Mouse (Mus musculus): ENCODE measurements around the gene Grid1. TPM values are rescaled to one million over a fixed set of nuclear protein-coding genes. Genes with fewer than 3 reads are reported as not detected.

The Grid1 gene
- polyA plus RNA-seq, 1 experiment, result 0.24 TPM

DNA sequence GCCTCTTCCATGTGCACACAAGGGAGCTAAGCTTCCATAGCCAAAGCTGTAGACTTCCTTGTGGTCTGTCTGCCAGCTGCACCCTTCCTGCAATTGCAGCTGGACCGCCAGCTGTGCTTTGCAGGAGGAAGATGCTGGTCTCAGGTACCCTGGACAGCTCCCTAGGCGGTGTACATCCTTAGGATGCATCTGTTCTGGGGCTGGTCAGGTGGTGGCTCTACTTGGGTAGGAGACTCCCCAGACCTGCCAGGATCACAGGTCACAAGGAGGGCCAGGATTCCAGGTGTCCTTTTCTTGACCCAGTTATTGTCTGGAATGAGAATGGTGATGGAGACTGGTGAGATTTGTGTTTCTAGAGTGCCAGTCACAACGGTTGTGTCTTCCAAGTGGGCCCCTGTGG, 3.6 kb upstream of the Grid1 start:
- H3K9ac ChIP-seq (ENCODE audit: low read depth, poor library complexity, severe bottlenecking), result no peak overlapping the region

DNA sequence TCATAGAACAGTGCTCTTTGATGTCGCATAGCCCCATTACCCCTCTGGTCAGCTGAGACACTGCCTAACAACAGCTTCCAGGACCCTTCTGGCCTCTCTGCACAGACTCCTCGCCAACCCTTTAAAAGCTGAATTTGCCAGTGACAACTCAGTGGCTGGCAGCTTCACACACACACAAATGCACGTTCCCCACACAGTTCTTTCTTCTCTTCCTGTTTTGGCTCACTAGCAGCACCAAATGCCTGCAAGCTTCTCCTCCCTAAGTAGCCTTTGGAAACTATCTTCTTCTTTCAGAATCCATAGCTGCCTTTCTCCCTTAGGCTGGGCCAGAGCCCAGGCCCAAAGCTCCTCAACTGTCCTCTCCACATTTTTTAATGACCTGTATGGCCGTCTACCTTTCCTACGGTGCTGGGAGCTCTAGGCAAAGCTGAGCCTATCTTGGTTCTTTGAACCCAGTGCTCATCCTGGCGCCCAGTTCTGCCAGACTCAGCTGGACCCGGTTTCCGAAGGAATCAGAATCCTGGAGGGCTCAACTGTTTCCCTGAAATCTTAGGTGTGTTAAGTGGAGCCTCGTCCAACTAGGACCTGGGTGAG, 1.4 kb upstream of the Grid1 start:
- no peak overlapping the region for H3K4me3 ChIP-seq (ENCODE audit: low read depth, low read length)
- H3K9me3 ChIP-seq (replicated peaks; ENCODE audit: control insufficient read depth, insufficient read depth, low read length, poor library complexity, severe bottlenecking), result peaks cover under 1% of the 10 kb centered on the region; the same call in 1 of the 2 replicates
- H3K4me1 ChIP-seq (ENCODE audit: control insufficient read depth, insufficient read depth, low read length), result no peaks in the 10 kb centered on the region
- H3K27ac ChIP-seq (ENCODE audit: insufficient read depth, low read length), result no peak overlapping the region
- H3K9ac ChIP-seq (ENCODE audit: low read depth, poor library complexity, severe bottlenecking), result peak overlapping the region; percentile 77; the same call in 1 of the 2 replicates
- TF ChIP-seq POLR2A (IDR thresholded peaks at IDR 0.05; ENCODE audit: insufficient read depth, low read length) (no peak), EP300 (IDR thresholded peaks at IDR 0.05; ENCODE audit: insufficient read depth, low read depth, low read length) (no peak), CTCF (IDR thresholded peaks at IDR 0.05; ENCODE audit: low read depth, low read length) (no peak)
- peaks cover 32% of the 10 kb centered on the region for H3K27me3 ChIP-seq (ENCODE audit: control insufficient read depth, insufficient read depth, low read length, poor library complexity, severe bottlenecking)
- H3K36me3 ChIP-seq (ENCODE audit: control insufficient read depth, insufficient read depth, low read length, poor library complexity, severe bottlenecking), result no peaks in the 10 kb centered on the region

More for the DNA sequence above, 3.6 kb upstream of the Grid1 start:
- TF ChIP-seq CTCF (IDR thresholded peaks at IDR 0.05; ENCODE audit: low read depth, low read length) (no peak), POLR2A (IDR thresholded peaks at IDR 0.05; ENCODE audit: insufficient read depth, low read length) (no peak), EP300 (IDR thresholded peaks at IDR 0.05; ENCODE audit: insufficient read depth, low read depth, low read length) (no peak)
- H3K9me3 ChIP-seq (replicated peaks; ENCODE audit: control insufficient read depth, insufficient read depth, low read length, poor library complexity, severe bottlenecking), result peaks cover 3% of the 10 kb centered on the region; the same call in 1 of the 2 replicates
- H3K4me1 ChIP-seq (ENCODE audit: control insufficient read depth, insufficient read depth, low read length), result no peaks in the 10 kb centered on the region
- H3K27ac ChIP-seq (ENCODE audit: insufficient read depth, low read length), result no peak overlapping the region
- no peak overlapping the region for H3K4me3 ChIP-seq (ENCODE audit: low read depth, low read length)
- H3K27me3 ChIP-seq (ENCODE audit: control insufficient read depth, insufficient read depth, low read length, poor library complexity, severe bottlenecking), result peaks cover 27% of the 10 kb centered on the region
- H3K36me3 ChIP-seq (ENCODE audit: control insufficient read depth, insufficient read depth, low read length, poor library complexity, severe bottlenecking), result no peaks in the 10 kb centered on the region

DNA sequence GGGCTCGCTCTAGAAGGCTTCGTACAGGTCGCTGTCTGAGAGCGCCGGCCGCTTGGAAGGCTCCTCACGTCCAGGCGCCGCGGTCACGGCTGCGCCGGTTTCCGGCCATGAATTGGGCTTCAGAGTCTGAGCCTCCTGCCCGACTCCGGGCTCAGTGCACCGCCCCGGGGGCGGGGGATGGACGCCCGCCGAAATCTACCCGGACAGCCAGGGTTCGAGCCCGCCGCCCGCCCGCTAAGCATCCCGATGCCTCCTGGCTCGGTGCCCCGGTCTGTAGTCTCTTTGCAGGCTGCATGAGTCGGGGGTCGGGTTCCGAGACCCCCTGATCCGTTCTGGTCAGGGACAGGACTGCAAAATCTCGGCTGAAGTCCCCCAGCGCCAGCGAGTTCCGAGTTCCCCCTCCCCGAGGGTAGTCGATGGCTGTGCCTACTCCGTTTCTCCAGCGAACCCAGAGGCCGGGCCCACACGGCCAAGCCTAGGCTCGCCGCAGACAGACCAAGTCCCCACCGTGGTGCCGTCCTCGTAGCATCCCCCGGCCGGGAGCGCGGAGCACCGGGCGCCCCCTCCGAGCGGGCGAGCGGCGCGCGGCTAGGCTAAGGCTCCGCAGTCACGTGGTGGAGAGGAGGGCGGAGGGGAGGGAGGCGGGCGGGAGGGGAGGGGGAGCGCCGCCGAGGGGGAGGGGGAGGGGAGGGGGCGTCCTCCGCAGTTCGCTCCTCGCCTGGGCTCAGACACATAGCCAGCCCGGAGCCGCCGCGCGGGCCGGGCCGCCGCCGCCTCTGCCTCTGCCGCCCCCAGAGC, 588 bp upstream of the Grid1 start:
- Histone ChIP-seq H3K4me3 (ENCODE audit: low read depth, low read length) (peak overlapping the region; percentile 81), H3K27me3 (ENCODE audit: control insufficient read depth, insufficient read depth, low read length, poor library complexity, severe bottlenecking) (peaks cover 32% of the 10 kb centered on the region), H3K36me3 (ENCODE audit: control insufficient read depth, insufficient read depth, low read length, poor library complexity, severe bottlenecking) (no peaks in the 10 kb centered on the region), H3K9me3 (replicated peaks; ENCODE audit: control insufficient read depth, insufficient read depth, low read length, poor library complexity, severe bottlenecking) (no peaks in the 10 kb centered on the region), H3K4me1 (ENCODE audit: control insufficient read depth, insufficient read depth, low read length) (no peaks in the 10 kb centered on the region), H3K27ac (ENCODE audit: insufficient read depth, low read length) (no peak overlapping the region), H3K9ac (ENCODE audit: low read depth, poor library complexity, severe bottlenecking) (peak overlapping the region; percentile 77)
- TF ChIP-seq POLR2A (IDR thresholded peaks at IDR 0.05; ENCODE audit: insufficient read depth, low read length), result no peak
- no peak for TF ChIP-seq CTCF (IDR thresholded peaks at IDR 0.05; ENCODE audit: low read depth, low read length)
- no peak for TF ChIP-seq EP300 (IDR thresholded peaks at IDR 0.05; ENCODE audit: insufficient read depth, low read depth, low read length)

DNA sequence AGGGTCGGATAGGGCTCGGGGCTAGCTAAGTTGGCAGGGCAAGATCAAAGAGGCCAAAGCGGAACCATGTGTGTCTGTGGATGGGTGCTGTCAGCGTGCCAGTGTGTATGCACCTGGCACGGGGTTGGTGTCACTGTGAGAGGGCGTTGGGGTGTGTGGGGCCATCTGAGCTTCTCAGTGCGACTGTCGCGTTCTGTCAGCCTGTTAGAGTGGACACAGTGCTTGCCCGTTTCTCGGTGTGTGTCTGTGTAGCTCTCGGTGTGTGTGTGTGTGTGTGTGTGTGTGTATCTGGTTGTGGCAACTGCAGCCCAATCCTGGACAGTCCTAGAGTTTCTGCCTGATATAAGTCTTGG, 721 bp downstream of the Grid1 start:
- no peak for TF ChIP-seq CTCF (IDR thresholded peaks at IDR 0.05; ENCODE audit: low read depth, low read length)
- TF ChIP-seq POLR2A (IDR thresholded peaks at IDR 0.05; ENCODE audit: insufficient read depth, low read length), result no peak
- no peak for TF ChIP-seq EP300 (IDR thresholded peaks at IDR 0.05; ENCODE audit: insufficient read depth, low read depth, low read length)
- Histone ChIP-seq H3K9me3 (replicated peaks; ENCODE audit: control insufficient read depth, insufficient read depth, low read length, poor library complexity, severe bottlenecking) (no peaks in the 10 kb centered on the region), H3K9ac (ENCODE audit: low read depth, poor library complexity, severe bottlenecking) (no peak overlapping the region), H3K4me1 (ENCODE audit: control insufficient read depth, insufficient read depth, low read length) (no peaks in the 10 kb centered on the region), H3K27me3 (ENCODE audit: control insufficient read depth, insufficient read depth, low read length, poor library complexity, severe bottlenecking) (peaks cover 32% of the 10 kb centered on the region), H3K27ac (ENCODE audit: insufficient read depth, low read length) (no peak overlapping the region), H3K36me3 (ENCODE audit: control insufficient read depth, insufficient read depth, low read length, poor library complexity, severe bottlenecking) (no peaks in the 10 kb centered on the region), H3K4me3 (ENCODE audit: low read depth, low read length) (peak overlapping the region; percentile 61)

DNA sequence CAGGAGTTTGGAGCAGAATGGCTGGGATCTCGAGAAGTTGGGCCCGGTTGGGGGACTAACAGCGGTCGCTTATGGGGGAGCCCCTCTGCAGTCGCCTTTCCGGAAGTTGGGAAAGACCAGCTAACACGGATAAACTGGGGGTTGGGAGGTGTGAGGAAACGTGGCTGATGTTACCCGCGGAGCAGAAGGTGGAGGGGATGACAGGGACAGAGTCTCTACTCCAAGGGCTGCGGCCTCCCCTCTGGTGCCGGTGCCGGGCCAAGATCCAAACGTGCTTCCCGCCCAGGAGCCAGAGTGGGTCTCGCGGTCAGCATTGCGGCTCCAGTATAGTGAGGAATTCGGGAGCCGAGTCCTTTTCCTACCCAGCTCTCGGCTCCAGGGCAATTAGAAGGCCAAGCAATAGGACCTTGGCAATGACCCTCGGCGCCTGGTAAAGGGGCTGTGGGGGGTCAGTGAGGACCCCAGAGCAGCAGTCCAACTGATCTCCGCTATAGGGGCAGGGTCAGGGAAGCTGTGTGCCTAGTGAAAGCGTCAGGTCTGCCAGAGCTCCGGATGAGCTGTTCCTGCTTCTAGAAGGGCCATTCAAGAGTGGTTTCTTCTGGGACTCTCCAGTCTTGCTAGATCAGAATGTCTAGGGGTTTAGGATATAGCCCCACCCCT, 1.4 kb downstream of the Grid1 start:
- 0 out of 2 replicates have a peak overlapping the region, but pooled peaks have one; percentile 10 for H3K4me3 ChIP-seq (ENCODE audit: low read depth, low read length)
- H3K9ac ChIP-seq (ENCODE audit: low read depth, poor library complexity, severe bottlenecking), result no peak overlapping the region
- peaks cover 32% of the 10 kb centered on the region for H3K27me3 ChIP-seq (ENCODE audit: control insufficient read depth, insufficient read depth, low read length, poor library complexity, severe bottlenecking)
- H3K36me3 ChIP-seq (ENCODE audit: control insufficient read depth, insufficient read depth, low read length, poor library complexity, severe bottlenecking), result no peaks in the 10 kb centered on the region
- no peaks in the 10 kb centered on the region for H3K4me1 ChIP-seq (ENCODE audit: control insufficient read depth, insufficient read depth, low read length)
- no peaks in the 10 kb centered on the region for H3K9me3 ChIP-seq (replicated peaks; ENCODE audit: control insufficient read depth, insufficient read depth, low read length, poor library complexity, severe bottlenecking)
- no peak overlapping the region for H3K27ac ChIP-seq (ENCODE audit: insufficient read depth, low read length)
- TF ChIP-seq EP300 (IDR thresholded peaks at IDR 0.05; ENCODE audit: insufficient read depth, low read depth, low read length) (no peak), CTCF (IDR thresholded peaks at IDR 0.05; ENCODE audit: low read depth, low read length) (no peak), POLR2A (IDR thresholded peaks at IDR 0.05; ENCODE audit: insufficient read depth, low read length) (no peak)
